Mouse (Mus musculus): Measurements from ENCODE around the gene Agk. TPM values are rescaled to one million over a fixed set of nuclear protein-coding genes. Genes with fewer than 3 reads are reported as not detected.
A peak's percentile ranks its signal among the peaks of the same experiment; 100 is the strongest.

Gene Agk
- polyA plus RNA-seq, 1 experiment from 2014 or later, result 64.0 TPM

- Histone ChIP-seq H3K36me3 (ENCODE audit: control insufficient read depth, insufficient read depth) (no peaks in the 10 kb centered on the region), H3K9ac (replicated peaks; ENCODE audit: low read depth, low read length) (no peak overlapping the region), H3K27me3 (replicated peaks; ENCODE audit: control insufficient read depth, insufficient read depth, low read length) (no peaks in the 10 kb centered on the region), H3K4me2 (ENCODE audit: low read length) (peak overlapping the region; percentile 83), H3K4me1 (replicated peaks; ENCODE audit: control insufficient read depth, insufficient read depth, low read length) (peaks cover 67% of the 10 kb centered on the region), H3K4me3 (replicated peaks; ENCODE audit: low read length) (peak overlapping the region; percentile 14; the same call in 1 of the 2 replicates), H3K27ac (ENCODE audit: low read length) (peak overlapping the region; percentile 84), H3K9me3 (ENCODE audit: control insufficient read depth, low read length) (no peaks in the 10 kb centered on the region)
- ATAC-seq, result peak; percentile 49
- 57% methylated on average over 17 of the region's 17 CpGs for WGBS
These were observed 107.6 kb downstream of the Agk start for GRCm38 (mm10) chr6:40432346-40433275.

- Histone ChIP-seq H3K9ac (replicated peaks; ENCODE audit: low read depth, low read length) (peak overlapping the region; percentile 98), H3K27ac (ENCODE audit: low read length) (peak overlapping the region; percentile 97), H3K4me2 (ENCODE audit: low read length) (peak overlapping the region; percentile 83), H3K27me3 (replicated peaks; ENCODE audit: control insufficient read depth, insufficient read depth, low read length) (no peaks in the 10 kb centered on the region), H3K36me3 (ENCODE audit: control insufficient read depth, insufficient read depth) (no peaks in the 10 kb centered on the region), H3K9me3 (ENCODE audit: control insufficient read depth, low read length) (no peaks in the 10 kb centered on the region), H3K4me3 (replicated peaks; ENCODE audit: low read length) (peak overlapping the region; percentile 91), H3K4me1 (replicated peaks; ENCODE audit: control insufficient read depth, insufficient read depth, low read length) (peaks cover 63% of the 10 kb centered on the region)
- WGBS, result 5% methylated on average over 7 of the region's 7 CpGs
- no peak for ATAC-seq
These were observed 109.7 kb downstream of the Agk start for GRCm38 (mm10) chr6:40434697-40435096.

GRCm38 (mm10) chr6:40435151-40436046 lies 110.4 kb downstream of the Agk start:
- H3K9me3 ChIP-seq (ENCODE audit: control insufficient read depth, low read length), result no peaks in the 10 kb centered on the region
- peak; percentile 60 for ATAC-seq
- H3K27me3 ChIP-seq (replicated peaks; ENCODE audit: control insufficient read depth, insufficient read depth, low read length), result no peaks in the 10 kb centered on the region
- peak overlapping the region; percentile 91 for H3K4me3 ChIP-seq (replicated peaks; ENCODE audit: low read length)
- H3K9ac ChIP-seq (replicated peaks; ENCODE audit: low read depth, low read length), result peak overlapping the region; percentile 98
- under 1% methylated on average over 60 of the region's 72 CpGs for WGBS
- peaks cover 61% of the 10 kb centered on the region for H3K4me1 ChIP-seq (replicated peaks; ENCODE audit: control insufficient read depth, insufficient read depth, low read length)
- no peaks in the 10 kb centered on the region for H3K36me3 ChIP-seq (ENCODE audit: control insufficient read depth, insufficient read depth)
- H3K4me2 ChIP-seq (ENCODE audit: low read length), result peak overlapping the region; percentile 83
- peak overlapping the region; percentile 97 for H3K27ac ChIP-seq (ENCODE audit: low read length)

- H3K4me3 ChIP-seq (replicated peaks; ENCODE audit: low read length), result peak within 1 kb of the TSS; percentile 91
- peak within 1 kb of the TSS; percentile 98 for H3K9ac ChIP-seq (replicated peaks; ENCODE audit: low read depth, low read length)
- no peaks in the 10 kb centered on the region for H3K27me3 ChIP-seq (replicated peaks; ENCODE audit: control insufficient read depth, insufficient read depth, low read length)
- peak within 1 kb of the TSS; percentile 97 for H3K27ac ChIP-seq (ENCODE audit: low read length)
- peak within 1 kb of the TSS; percentile 83 for H3K4me2 ChIP-seq (ENCODE audit: low read length)
- no peaks in the 10 kb centered on the region for H3K36me3 ChIP-seq (ENCODE audit: control insufficient read depth, insufficient read depth)
- peaks cover 60% of the 10 kb centered on the region for H3K4me1 ChIP-seq (replicated peaks; ENCODE audit: control insufficient read depth, insufficient read depth, low read length)
- no peaks in the 10 kb centered on the region for H3K9me3 ChIP-seq (ENCODE audit: control insufficient read depth, low read length)
- ATAC-seq, result peak; percentile 85
- under 1% methylated on average over 34 of the region's 38 CpGs for WGBS
These were observed 111.1 kb downstream of the Agk start, which contains the start of gene E330009J07Rik for GRCm38 (mm10) chr6:40436047-40436483. E330009J07Rik (minus strand) TSS chr6:40436135.

- H3K36me3 ChIP-seq (ENCODE audit: control insufficient read depth, insufficient read depth), result no peaks in the 10 kb centered on the region
- no peak within 1 kb of the TSS for H3K9ac ChIP-seq (replicated peaks; ENCODE audit: low read depth, low read length)
- no peak within 1 kb of the TSS; the same call in 1 of the 2 replicates for H3K4me2 ChIP-seq (ENCODE audit: low read length)
- no peak for ATAC-seq
- peak within 1 kb of the TSS; percentile 59 for H3K27ac ChIP-seq (ENCODE audit: low read length)
- H3K4me1 ChIP-seq (replicated peaks; ENCODE audit: control insufficient read depth, insufficient read depth, low read length), result peaks cover 34% of the 10 kb centered on the region
- WGBS, result 50% methylated on average over 5 of the region's 5 CpGs
- no peaks in the 10 kb centered on the region for H3K9me3 ChIP-seq (ENCODE audit: control insufficient read depth, low read length)
- H3K4me3 ChIP-seq (replicated peaks; ENCODE audit: low read length), result no peak within 1 kb of the TSS
- H3K27me3 ChIP-seq (replicated peaks; ENCODE audit: control insufficient read depth, insufficient read depth, low read length), result no peaks in the 10 kb centered on the region
These were observed 114.0 kb downstream of the Agk start, which contains the start of gene Wee2 for GRCm38 (mm10) chr6:40438936-40439335. Wee2 (plus strand) TSS chr6:40439088.

GRCm38 (mm10) chr6:40439731-40440130 lies 114.8 kb downstream of the Agk start:
- Histone ChIP-seq H3K4me3 (replicated peaks; ENCODE audit: low read length) (no peak overlapping the region), H3K4me2 (ENCODE audit: low read length) (no peak overlapping the region), H3K4me1 (replicated peaks; ENCODE audit: control insufficient read depth, insufficient read depth, low read length) (peaks cover 26% of the 10 kb centered on the region), H3K36me3 (ENCODE audit: control insufficient read depth, insufficient read depth) (no peaks in the 10 kb centered on the region), H3K27me3 (replicated peaks; ENCODE audit: control insufficient read depth, insufficient read depth, low read length) (no peaks in the 10 kb centered on the region), H3K9ac (replicated peaks; ENCODE audit: low read depth, low read length) (no peak overlapping the region), H3K27ac (ENCODE audit: low read length) (no peak overlapping the region), H3K9me3 (ENCODE audit: control insufficient read depth, low read length) (no peaks in the 10 kb centered on the region)
- no peak for ATAC-seq
- WGBS, result 49% methylated on average over 12 of the region's 12 CpGs

GRCm38 (mm10) chr6:40441276-40441675 lies 116.3 kb downstream of the Agk start:
- Histone ChIP-seq H3K4me1 (replicated peaks; ENCODE audit: control insufficient read depth, insufficient read depth, low read length) (peaks cover 23% of the 10 kb centered on the region), H3K36me3 (ENCODE audit: control insufficient read depth, insufficient read depth) (no peaks in the 10 kb centered on the region), H3K4me3 (replicated peaks; ENCODE audit: low read length) (no peak overlapping the region), H3K9me3 (ENCODE audit: control insufficient read depth, low read length) (no peaks in the 10 kb centered on the region), H3K27ac (ENCODE audit: low read length) (no peak overlapping the region), H3K27me3 (replicated peaks; ENCODE audit: control insufficient read depth, insufficient read depth, low read length) (no peaks in the 10 kb centered on the region), H3K4me2 (ENCODE audit: low read length) (no peak overlapping the region), H3K9ac (replicated peaks; ENCODE audit: low read depth, low read length) (no peak overlapping the region)
- peak; percentile 43; the same call in 1 of the 2 replicates for ATAC-seq
- WGBS, result 53% methylated on average over 3 of the region's 3 CpGs

GRCm38 (mm10) chr6:40441755-40442154 lies 116.8 kb downstream of the Agk start:
- Histone ChIP-seq H3K36me3 (ENCODE audit: control insufficient read depth, insufficient read depth) (no peaks in the 10 kb centered on the region), H3K4me1 (replicated peaks; ENCODE audit: control insufficient read depth, insufficient read depth, low read length) (peaks cover 23% of the 10 kb centered on the region), H3K4me3 (replicated peaks; ENCODE audit: low read length) (no peak overlapping the region), H3K27me3 (replicated peaks; ENCODE audit: control insufficient read depth, insufficient read depth, low read length) (0 out of 2 replicates have a peak, but pooled peaks cover 3% of the 10 kb centered on the region), H3K9ac (replicated peaks; ENCODE audit: low read depth, low read length) (no peak overlapping the region), H3K9me3 (ENCODE audit: control insufficient read depth, low read length) (no peaks in the 10 kb centered on the region), H3K4me2 (ENCODE audit: low read length) (no peak overlapping the region), H3K27ac (ENCODE audit: low read length) (no peak overlapping the region)
- 36% methylated on average over 3 of the region's 3 CpGs for WGBS
- no peak for ATAC-seq
